Mouse (Mus musculus): Measurements from ENCODE around the gene Cysltr2.
A peak's percentile ranks its signal among the peaks of the same experiment; 100 is the strongest.

The Cysltr2 gene

GRCm38 (mm10) chr14:73048937-73049336 is at the start of gene Cysltr2:
Cysltr2 (minus strand) TSS chr14:73049114.
- no peak for DNase-seq (ENCODE audit: low spot score)

GRCm38 (mm10) chr14:73094802-73095550 is 46.1 kb upstream of the Cysltr2 start:
- no peak for DNase-seq (ENCODE audit: low spot score)

GRCm38 (mm10) chr14:73092871-73093270 is 44.0 kb upstream of the Cysltr2 start:
- DNase-seq (ENCODE audit: low spot score), result no peak

GRCm38 (mm10) chr14:73088224-73088623 is 39.3 kb upstream of the Cysltr2 start:
- no peak for DNase-seq (ENCODE audit: low spot score)

- DNase-seq (ENCODE audit: low spot score), result no peak
Observed at GRCm38 (mm10) chr14:73087746-73088145, 38.8 kb upstream of the Cysltr2 start.

- DNase-seq (ENCODE audit: low spot score), result no peak
Observed at GRCm38 (mm10) chr14:73087247-73087646, 38.3 kb upstream of the Cysltr2 start.

- no peak for DNase-seq (ENCODE audit: low spot score)
Observed at GRCm38 (mm10) chr14:73086425-73086824, 37.5 kb upstream of the Cysltr2 start.

GRCm38 (mm10) chr14:73083563-73083962 is 34.6 kb upstream of the Cysltr2 start:
- no peak for DNase-seq (ENCODE audit: low spot score)

- no peak for DNase-seq (ENCODE audit: low spot score)
Observed at GRCm38 (mm10) chr14:73064460-73064859, 15.5 kb upstream of the Cysltr2 start.

- DNase-seq (ENCODE audit: low spot score), result no peak
Observed at GRCm38 (mm10) chr14:73058755-73059154, 9.8 kb upstream of the Cysltr2 start.

GRCm38 (mm10) chr14:73057764-73058163 is 8.8 kb upstream of the Cysltr2 start:
- no peak for DNase-seq (ENCODE audit: low spot score)

- no peak for DNase-seq (ENCODE audit: low spot score)
Observed at GRCm38 (mm10) chr14:73056813-73057212, 7.9 kb upstream of the Cysltr2 start.

GRCm38 (mm10) chr14:73045199-73045928 is 3.5 kb downstream of the Cysltr2 start:
- no peak for DNase-seq (ENCODE audit: low spot score)

GRCm38 (mm10) chr14:73041689-73042088 is 7.2 kb downstream of the Cysltr2 start:
- DNase-seq (ENCODE audit: low spot score), result peak; percentile 7

GRCm38 (mm10) chr14:73033290-73033689 is 15.6 kb downstream of the Cysltr2 start:
- DNase-seq (ENCODE audit: low spot score), result no peak

- no peak for DNase-seq (ENCODE audit: low spot score)
Observed at GRCm38 (mm10) chr14:73031218-73031617, 17.7 kb downstream of the Cysltr2 start.

GRCm38 (mm10) chr14:73017272-73017671 is 31.6 kb downstream of the Cysltr2 start:
- peak; percentile 59 for DNase-seq (ENCODE audit: low spot score)

GRCm38 (mm10) chr14:73015386-73015785 is 33.5 kb downstream of the Cysltr2 start:
- no peak for DNase-seq (ENCODE audit: low spot score)

- no peak for DNase-seq (ENCODE audit: low spot score)
Observed at GRCm38 (mm10) chr14:73013723-73014544, 35.0 kb downstream of the Cysltr2 start.

- DNase-seq (ENCODE audit: low spot score), result no peak
Observed at GRCm38 (mm10) chr14:73001814-73002213, 47.1 kb downstream of the Cysltr2 start.

- DNase-seq (ENCODE audit: low spot score), result peak; percentile 38
Observed at GRCm38 (mm10) chr14:73000325-73000724, 48.6 kb downstream of the Cysltr2 start.

GRCm38 (mm10) chr14:72998111-72998510 is 50.8 kb downstream of the Cysltr2 start:
- DNase-seq (ENCODE audit: low spot score), result no peak
